Mouse (Mus musculus): Measurements from ENCODE around the gene Scn10a.

- TF ChIP-seq ZC3H11A (IDR thresholded peaks at IDR 0.05; ENCODE audit: low read depth, low read length) = no peak
- TF ChIP-seq POLR2A (IDR thresholded peaks at IDR 0.05; ENCODE audit: control insufficient read depth in 1 of 2, insufficient read depth in 1 of 2, low read depth in 1 of 2, low read length in 2 of 2, poor library complexity in 1 of 2) = no peak
- TF ChIP-seq EP300 (IDR thresholded peaks at IDR 0.05; ENCODE audit: low read depth in 1 of 2, low read length in 2 of 2) = no peak
Measured at GRCm38 (mm10) chr9:119691505-119691904, 27.6 kb downstream of the Scn10a start.
